Mouse (Mus musculus) adrenal gland, adult (tissue): ENCODE measurements around the gene Tctn1.
"Not testable (repeated sequence)": the region's sequence is repeated elsewhere in the genome, so short reads cannot be mapped to it uniquely, and the experiment has no call there.

Experiments used
- DNase-seq, 2 experiments: peaks; one replicate each; pipeline ENCODE4 v3.0.0; 2022 to 2023; ENCODE audit warnings: low spot score in 1 of 2; ENCODE audit not compliant: inconsistent age in 2 of 2

Tctn1 gene

DNA sequence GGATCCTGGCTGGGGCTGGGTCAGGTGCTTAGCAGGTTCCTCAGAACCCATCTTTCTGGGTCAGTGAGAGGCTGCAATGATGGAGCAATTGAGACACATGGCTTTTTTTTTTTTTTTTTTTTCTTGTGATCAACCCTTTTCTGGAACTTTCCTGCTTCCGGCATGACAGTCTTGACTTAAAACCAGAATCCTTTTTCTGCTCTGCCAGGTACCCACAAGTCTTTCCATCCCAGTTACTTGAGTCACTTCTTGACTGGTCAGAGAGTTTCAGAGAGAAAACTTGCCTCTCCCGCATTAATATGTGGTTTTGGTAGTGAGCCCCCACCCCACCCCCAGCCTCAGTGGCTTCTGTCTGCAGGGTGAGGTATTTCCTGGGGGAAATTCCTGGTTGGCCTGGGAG, 40.0 kb downstream of the Tctn1 start:
- no peak for DNase-seq

GRCm38 (mm10) chr5:122221085-122221484, 43.2 kb downstream of the Tctn1 start:
- DNase-seq = no peak

- DNase-seq = no peak
Observed at GRCm38 (mm10) chr5:122219655-122220629, 44.3 kb downstream of the Tctn1 start.

DNA sequence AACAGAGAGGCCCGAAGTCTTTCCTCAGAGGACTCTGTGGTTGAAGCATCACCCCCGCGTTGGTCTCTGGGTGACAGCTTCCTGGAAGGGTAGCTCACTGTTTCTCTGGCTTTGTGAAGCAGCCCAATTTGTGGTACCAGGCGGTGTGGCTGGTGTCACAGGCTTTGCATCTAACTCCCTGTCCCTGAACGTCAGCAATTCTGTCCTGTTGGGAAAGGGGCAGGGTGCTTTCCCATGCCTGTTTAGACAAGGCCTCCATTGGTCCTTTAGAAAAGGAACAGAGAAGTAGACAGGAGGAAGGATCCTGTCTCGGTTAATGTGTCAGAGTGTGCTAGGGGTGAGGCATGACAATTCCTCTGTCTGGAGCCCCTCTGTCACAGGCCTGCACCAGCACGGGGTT, 45.3 kb downstream of the Tctn1 start:
- no peak for DNase-seq

DNA sequence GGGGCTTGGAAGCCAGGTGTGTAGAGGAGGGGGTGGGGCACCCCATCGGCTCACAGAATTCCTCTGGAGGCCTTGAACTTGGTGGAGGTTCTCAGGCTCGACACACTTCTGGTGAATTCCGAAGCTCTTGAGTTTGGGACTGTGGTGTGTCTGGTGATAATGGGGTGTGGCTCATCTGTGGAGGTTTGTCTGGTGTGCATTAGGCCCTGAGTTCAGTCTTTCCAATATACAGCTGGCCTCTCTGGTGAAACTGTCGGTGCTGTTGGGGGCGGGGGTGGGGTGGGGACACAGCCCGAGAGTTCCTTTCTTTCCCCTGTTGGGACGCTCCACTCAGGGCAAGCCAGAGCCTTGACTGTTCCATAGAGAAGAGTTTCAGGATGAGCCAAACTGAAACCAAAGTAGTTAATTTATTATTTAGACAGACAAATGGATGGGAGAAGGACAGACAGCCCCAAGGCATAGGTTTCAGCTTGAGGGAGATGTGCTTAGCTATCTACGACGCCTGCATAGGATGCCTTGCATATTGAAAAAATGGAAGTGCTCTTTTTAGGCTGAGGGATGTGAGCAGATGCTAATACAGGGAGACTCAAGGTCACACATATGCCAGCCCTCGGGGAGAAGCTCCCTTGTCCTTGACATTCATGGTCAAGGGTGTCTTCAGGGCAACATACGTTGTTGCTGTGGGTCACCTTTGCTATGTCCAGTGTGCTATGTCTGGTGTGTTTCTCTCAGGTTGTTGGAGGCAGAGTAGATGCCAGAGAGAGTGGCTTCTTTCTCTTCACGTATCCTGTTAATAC, 46.0 kb downstream of the Tctn1 start:
- DNase-seq = no peak

- DNase-seq = no peak
Observed at GRCm38 (mm10) chr5:122217636-122218035, 46.6 kb downstream of the Tctn1 start.

- DNase-seq = no peak
Observed at GRCm38 (mm10) chr5:122213861-122214260, 50.4 kb downstream of the Tctn1 start.

DNA sequence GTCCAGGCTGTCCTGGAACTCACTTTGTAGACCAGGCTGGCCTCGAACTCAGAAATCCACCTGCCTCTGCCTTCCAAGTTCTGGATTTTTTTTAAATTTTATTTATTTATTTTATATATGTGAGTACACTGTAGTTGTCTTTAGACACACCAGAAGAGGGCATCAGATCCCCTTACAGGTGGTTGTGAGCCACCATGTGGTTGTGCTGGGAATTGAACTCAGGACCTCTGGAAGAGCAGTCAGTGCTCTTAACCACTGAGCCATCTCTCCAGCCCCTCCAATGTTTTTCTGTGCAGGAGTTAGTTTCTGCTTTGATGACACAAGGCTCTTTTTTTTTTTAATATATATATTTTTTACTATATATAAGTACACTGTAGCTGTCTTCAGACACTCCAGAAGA, 51.4 kb downstream of the Tctn1 start:
- not testable (repeated sequence) for DNase-seq

- no peak for DNase-seq
Observed at GRCm38 (mm10) chr5:122212125-122212524, 52.1 kb downstream of the Tctn1 start.

- no peak for DNase-seq
Observed at GRCm38 (mm10) chr5:122210890-122211289, 53.4 kb downstream of the Tctn1 start.

GRCm38 (mm10) chr5:122209591-122210368, 54.5 kb downstream of the Tctn1 start:
- peak; percentile 45 to 68 for DNase-seq

- DNase-seq = no peak
Observed at GRCm38 (mm10) chr5:122208909-122209308, 55.4 kb downstream of the Tctn1 start.

GRCm38 (mm10) chr5:122206475-122206874, 57.8 kb downstream of the Tctn1 start, which contains the start of gene Hvcn1:
Hvcn1 (plus strand) TSS chr5:122206804.
- no peak for DNase-seq

GRCm38 (mm10) chr5:122204180-122204579, 60.1 kb downstream of the Tctn1 start:
- DNase-seq = no peak

DNA sequence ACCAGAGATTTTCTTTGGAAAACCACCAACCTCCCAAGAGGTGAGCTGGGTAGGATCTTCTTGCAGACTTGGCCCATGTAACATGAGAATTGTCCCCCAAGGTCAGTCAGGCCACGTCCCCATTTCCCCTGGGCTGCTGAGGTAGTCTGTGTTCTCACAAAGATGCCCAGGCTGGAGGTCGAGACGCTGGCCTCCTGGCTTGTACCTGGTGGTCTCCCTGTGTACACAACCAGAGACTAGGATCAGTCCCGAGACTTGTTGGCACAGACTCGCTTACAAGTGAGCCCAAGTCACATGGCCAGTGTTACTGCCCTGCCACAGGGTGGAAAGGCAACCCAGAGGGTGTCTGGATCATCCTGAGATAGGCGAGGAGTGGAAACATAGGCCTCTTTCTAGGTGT, 62.4 kb downstream of the Tctn1 start:
- no peak for DNase-seq

GRCm38 (mm10) chr5:122200872-122201271, 63.4 kb downstream of the Tctn1 start:
- no peak for DNase-seq

- DNase-seq = no peak
Observed at GRCm38 (mm10) chr5:122192347-122192746, 71.9 kb downstream of the Tctn1 start.

GRCm38 (mm10) chr5:122191269-122192063, 72.8 kb downstream of the Tctn1 start:
- DNase-seq = no peak

DNA sequence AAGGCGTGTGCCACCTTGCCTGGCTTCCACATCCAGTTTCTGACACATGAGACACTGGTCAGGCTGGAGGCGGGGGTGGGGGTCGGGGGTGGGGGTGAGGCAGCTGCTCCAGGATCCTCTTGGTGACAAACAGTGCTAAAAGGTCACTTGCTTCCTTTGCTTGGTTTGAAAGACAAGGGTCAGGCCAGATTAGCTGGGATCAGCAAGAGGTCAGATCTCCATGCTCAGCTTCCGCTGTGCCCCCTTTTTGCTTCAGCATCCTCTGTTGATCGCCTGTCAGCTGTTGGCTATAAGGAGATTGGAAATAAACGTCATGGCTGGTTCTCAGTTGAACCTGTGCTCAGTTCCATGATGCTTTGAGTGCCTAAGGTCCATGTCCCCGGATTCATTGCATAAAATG, 73.8 kb downstream of the Tctn1 start:
- no peak for DNase-seq

GRCm38 (mm10) chr5:122189115-122189514, 75.1 kb downstream of the Tctn1 start:
- DNase-seq = no peak
